Mouse (Mus musculus): ENCODE measurements around the gene Psmd1.
"Not testable (repeated sequence)": the region's sequence is repeated elsewhere in the genome, so short reads cannot be mapped to it uniquely, and the experiment has no call there.

Gene Psmd1

GRCm38 (mm10) chr1:86064271-86064991 is at the start of gene Psmd1:
Psmd1 (plus strand) TSS chr1:86064387.
- peak; percentile 78 to 85 for DNase-seq (ENCODE audit: low spot score in 2 of 2)

GRCm38 (mm10) chr1:86015758-86016157 is 48.4 kb upstream of the Psmd1 start:
- DNase-seq (ENCODE audit: low spot score in 2 of 2), result not testable (repeated sequence)

GRCm38 (mm10) chr1:86016516-86016915 is 47.7 kb upstream of the Psmd1 start, which contains the start of gene Spata3:
Spata3 (plus strand) TSS chr1:86016816.
- DNase-seq (ENCODE audit: low spot score in 2 of 2), result no peak

- peak; percentile 8 to 25 for DNase-seq (ENCODE audit: low spot score in 2 of 2)
Measured at GRCm38 (mm10) chr1:86018235-86019055, 45.7 kb upstream of the Psmd1 start.

GRCm38 (mm10) chr1:86021365-86021989 is 42.7 kb upstream of the Psmd1 start:
- DNase-seq (ENCODE audit: low spot score in 2 of 2), result no peak

GRCm38 (mm10) chr1:86032273-86032987 is 31.8 kb upstream of the Psmd1 start:
- no peak for DNase-seq (ENCODE audit: low spot score in 2 of 2)

- DNase-seq (ENCODE audit: low spot score in 2 of 2), result peak in 1 of 2 experiments; percentile 12
Measured at GRCm38 (mm10) chr1:86038191-86038951, 25.8 kb upstream of the Psmd1 start.

- no peak for DNase-seq (ENCODE audit: low spot score in 2 of 2)
Measured at GRCm38 (mm10) chr1:86040131-86040530, 24.1 kb upstream of the Psmd1 start.

- no peak for DNase-seq (ENCODE audit: low spot score in 2 of 2)
Measured at GRCm38 (mm10) chr1:86040817-86041216, 23.4 kb upstream of the Psmd1 start.

GRCm38 (mm10) chr1:86045056-86045455 is 19.1 kb upstream of the Psmd1 start:
- no peak for DNase-seq (ENCODE audit: low spot score in 2 of 2)

- peak in 1 of 2 experiments; percentile 15 for DNase-seq (ENCODE audit: low spot score in 2 of 2)
Measured at GRCm38 (mm10) chr1:86045848-86046805, 18.1 kb upstream of the Psmd1 start, which contains the start of gene 2810459M11Rik. 2810459M11Rik (plus strand) TSS chr1:86045863.

- no peak for DNase-seq (ENCODE audit: low spot score in 2 of 2)
Measured at GRCm38 (mm10) chr1:86046833-86047563, 17.2 kb upstream of the Psmd1 start.

GRCm38 (mm10) chr1:86048231-86048630 is 16.0 kb upstream of the Psmd1 start:
- no peak for DNase-seq (ENCODE audit: low spot score in 2 of 2)

GRCm38 (mm10) chr1:86048744-86049143 is 15.4 kb upstream of the Psmd1 start:
- no peak for DNase-seq (ENCODE audit: low spot score in 2 of 2)

GRCm38 (mm10) chr1:86053198-86053921 is 10.8 kb upstream of the Psmd1 start:
- peak in 1 of 2 experiments; percentile 53 for DNase-seq (ENCODE audit: low spot score in 2 of 2)

GRCm38 (mm10) chr1:86054943-86055342 is 9.2 kb upstream of the Psmd1 start:
- no peak for DNase-seq (ENCODE audit: low spot score in 2 of 2)

GRCm38 (mm10) chr1:86056284-86056683 is 7.9 kb upstream of the Psmd1 start:
- DNase-seq (ENCODE audit: low spot score in 2 of 2), result no peak
